Mouse (Mus musculus): Measurements from ENCODE around the gene Fzd5. TPM values are rescaled to one million over a fixed set of nuclear protein-coding genes. Genes with fewer than 3 reads are reported as not detected.
A peak's percentile ranks its signal among the peaks of the same experiment; 100 is the strongest.

The Fzd5 gene
- polyA plus RNA-seq, 1 experiment from 2014 or later, result 0.37 TPM

DNA sequence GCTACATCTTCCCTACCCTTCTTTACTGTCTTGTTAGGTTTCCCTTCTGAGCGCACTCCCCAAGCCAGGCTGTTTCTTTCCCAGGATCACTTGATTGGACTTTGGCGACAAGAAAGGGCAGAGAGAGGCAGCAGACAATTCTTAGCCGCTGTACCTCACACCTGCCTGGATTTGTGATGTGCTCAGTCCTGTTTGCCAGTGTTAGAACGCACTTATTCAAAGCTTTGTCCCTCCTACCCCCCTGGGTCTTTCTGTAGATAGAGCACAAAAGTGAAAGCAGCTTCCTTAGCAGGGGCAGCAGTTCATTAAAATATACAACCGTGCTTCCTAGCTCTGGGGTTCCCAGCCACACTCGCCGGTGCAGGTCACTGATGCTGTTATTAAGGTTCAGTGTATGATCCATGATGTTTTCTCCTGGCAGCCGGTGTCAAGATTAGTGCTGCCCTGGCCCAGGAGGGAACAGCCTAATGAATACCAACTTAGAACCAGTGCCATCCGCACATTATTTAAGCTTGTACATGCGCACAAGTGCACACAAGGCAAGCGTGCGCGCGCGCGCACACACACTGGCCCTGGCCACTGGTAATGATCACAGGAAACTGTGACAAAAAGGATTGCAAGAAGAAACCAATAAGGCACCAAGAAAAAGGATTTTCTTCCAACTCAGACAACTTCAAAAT, 6.1 kb downstream of the Fzd5 start:
- WGBS, result 63% methylated on average over 16 of the region's 16 CpGs

GRCm38 (mm10) chr1:64730046-64730445, 7.5 kb downstream of the Fzd5 start:
- DNase-seq (ENCODE audit: low spot score), result no peak
- Histone ChIP-seq H3K9me3 (no peaks in the 10 kb centered on the region), H3K27ac (no peak overlapping the region), H3K4me1 (replicated peaks) (peaks cover 27% of the 10 kb centered on the region), H3K27me3 (ENCODE audit: insufficient read depth, poor library complexity, severe bottlenecking) (peaks cover 39% of the 10 kb centered on the region), H3K4me3 (no peak overlapping the region), H3K36me3 (peaks cover 3% of the 10 kb centered on the region)
- 70% methylated on average over 4 of the region's 4 CpGs for WGBS

More for the DNA sequence above, 6.1 kb downstream of the Fzd5 start:
- DNase-seq (ENCODE audit: low spot score), result no peak
- Histone ChIP-seq H3K4me3 (no peak overlapping the region), H3K27me3 (ENCODE audit: insufficient read depth, poor library complexity, severe bottlenecking) (peaks cover 54% of the 10 kb centered on the region), H3K9me3 (no peaks in the 10 kb centered on the region), H3K4me1 (replicated peaks) (peaks cover 41% of the 10 kb centered on the region), H3K27ac (no peak overlapping the region), H3K36me3 (no peaks in the 10 kb centered on the region)

DNA sequence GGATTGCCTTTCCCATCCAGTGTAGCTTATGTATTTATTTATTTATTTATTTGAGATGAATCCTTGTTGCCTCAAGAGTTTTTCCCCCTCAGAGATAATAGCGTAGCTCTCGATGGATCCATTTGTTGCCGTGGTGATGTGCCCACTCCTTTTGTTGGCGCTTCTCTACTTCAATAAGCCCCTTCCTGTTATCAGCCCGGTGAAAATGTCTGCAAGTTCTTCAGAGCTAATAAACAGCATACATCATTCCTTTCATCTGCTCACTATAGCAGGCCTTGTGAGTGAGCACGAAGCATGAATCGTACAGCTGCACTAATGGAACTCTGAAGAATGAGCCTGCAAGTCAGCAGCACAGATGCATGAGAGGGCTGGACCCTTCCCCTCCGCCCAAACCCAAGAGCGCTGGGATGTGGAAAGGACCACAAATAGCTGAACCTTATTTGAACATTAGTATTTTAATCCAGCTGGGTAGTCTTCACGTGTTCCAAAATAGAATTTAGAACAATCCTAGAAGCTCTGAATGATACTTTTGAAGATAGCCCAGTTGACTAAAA, 16.4 kb downstream of the Fzd5 start:
- Histone ChIP-seq H3K27ac (no peak overlapping the region), H3K27me3 (ENCODE audit: insufficient read depth, poor library complexity, severe bottlenecking) (no peaks in the 10 kb centered on the region), H3K36me3 (peaks cover 78% of the 10 kb centered on the region), H3K4me3 (no peak overlapping the region), H3K4me1 (replicated peaks) (0 out of 2 replicates have a peak, but pooled peaks cover 3% of the 10 kb centered on the region), H3K9me3 (no peaks in the 10 kb centered on the region)
- no peak for DNase-seq (ENCODE audit: low spot score)
- 71% methylated on average over 10 of the region's 10 CpGs for WGBS

DNA sequence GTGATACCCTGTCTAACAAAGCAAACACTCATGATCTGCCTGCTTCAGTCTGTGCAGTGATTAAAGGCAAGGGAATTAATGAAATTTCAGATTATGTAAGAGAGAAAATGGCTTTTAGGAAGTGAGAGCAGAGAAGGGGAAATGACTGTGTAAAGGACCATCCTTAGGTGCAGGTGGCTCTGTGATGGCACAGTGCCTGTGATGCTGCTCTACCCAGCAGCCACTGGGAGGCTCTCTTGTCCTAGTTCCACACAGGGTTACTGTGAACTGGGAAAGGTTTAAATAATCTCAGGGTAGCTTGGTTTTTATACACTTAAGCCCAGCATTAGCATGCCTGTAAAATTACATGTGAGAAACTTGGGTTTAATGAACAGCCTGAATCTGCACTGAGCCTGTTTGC, 20.0 kb downstream of the Fzd5 start:
- no peak overlapping the region for H3K4me3 ChIP-seq
- 0 out of 2 replicates have a peak, but pooled peaks cover 3% of the 10 kb centered on the region for H3K4me1 ChIP-seq (replicated peaks)
- DNase-seq (ENCODE audit: low spot score), result peak; percentile 9
- H3K36me3 ChIP-seq, result peaks cover 83% of the 10 kb centered on the region
- no peak overlapping the region for H3K27ac ChIP-seq
- no peaks in the 10 kb centered on the region for H3K27me3 ChIP-seq (ENCODE audit: insufficient read depth, poor library complexity, severe bottlenecking)
- H3K9me3 ChIP-seq, result no peaks in the 10 kb centered on the region

GRCm38 (mm10) chr1:64716589-64717304, 20.8 kb downstream of the Fzd5 start:
- Histone ChIP-seq H3K36me3 (peaks cover 76% of the 10 kb centered on the region), H3K27me3 (ENCODE audit: insufficient read depth, poor library complexity, severe bottlenecking) (no peaks in the 10 kb centered on the region), H3K4me3 (no peak overlapping the region), H3K9me3 (no peaks in the 10 kb centered on the region), H3K27ac (no peak overlapping the region), H3K4me1 (replicated peaks) (0 out of 2 replicates have a peak, but pooled peaks cover 3% of the 10 kb centered on the region)
- 94% methylated on average over 7 of the region's 7 CpGs for whole genome bisulfite sequencing
- DNase-seq (ENCODE audit: low spot score), result no peak

GRCm38 (mm10) chr1:64715458-64715857, 22.1 kb downstream of the Fzd5 start:
- no peak overlapping the region for H3K27ac ChIP-seq
- H3K36me3 ChIP-seq, result peaks cover 64% of the 10 kb centered on the region
- no peaks in the 10 kb centered on the region for H3K9me3 ChIP-seq
- no peak for DNase-seq (ENCODE audit: low spot score)
- H3K4me3 ChIP-seq, result no peak overlapping the region
- H3K27me3 ChIP-seq (ENCODE audit: insufficient read depth, poor library complexity, severe bottlenecking), result no peaks in the 10 kb centered on the region
- no peaks in the 10 kb centered on the region for H3K4me1 ChIP-seq (replicated peaks)
- WGBS, result 57% methylated on average over 2 of the region's 2 CpGs

- DNase-seq (ENCODE audit: low spot score), result no peak
- Histone ChIP-seq H3K4me3 (no peak overlapping the region), H3K9me3 (no peaks in the 10 kb centered on the region), H3K27ac (no peak overlapping the region), H3K27me3 (ENCODE audit: insufficient read depth, poor library complexity, severe bottlenecking) (no peaks in the 10 kb centered on the region), H3K4me1 (replicated peaks) (no peaks in the 10 kb centered on the region), H3K36me3 (peaks cover 49% of the 10 kb centered on the region)
- 91% methylated on average over 14 of the region's 14 CpGs for WGBS
These were observed 25.4 kb downstream of the Fzd5 start for GRCm38 (mm10) chr1:64712006-64712760.

GRCm38 (mm10) chr1:64709891-64710290, 27.7 kb downstream of the Fzd5 start:
- no peak overlapping the region for H3K27ac ChIP-seq
- no peak for DNase-seq (ENCODE audit: low spot score)
- H3K9me3 ChIP-seq, result no peaks in the 10 kb centered on the region
- H3K27me3 ChIP-seq (ENCODE audit: insufficient read depth, poor library complexity, severe bottlenecking), result no peaks in the 10 kb centered on the region
- no peaks in the 10 kb centered on the region for H3K4me1 ChIP-seq (replicated peaks)
- peaks cover 36% of the 10 kb centered on the region for H3K36me3 ChIP-seq
- WGBS, result 27% methylated on average over 2 of the region's 2 CpGs
- H3K4me3 ChIP-seq, result no peak overlapping the region

GRCm38 (mm10) chr1:64706610-64707009, 30.9 kb downstream of the Fzd5 start:
- 92% methylated on average over 2 of the region's 2 CpGs for WGBS
- no peaks in the 10 kb centered on the region for H3K4me1 ChIP-seq (replicated peaks)
- no peak overlapping the region for H3K4me3 ChIP-seq
- H3K9me3 ChIP-seq, result no peaks in the 10 kb centered on the region
- no peak overlapping the region for H3K27ac ChIP-seq
- peaks cover 48% of the 10 kb centered on the region for H3K36me3 ChIP-seq
- DNase-seq (ENCODE audit: low spot score), result no peak
- H3K27me3 ChIP-seq (ENCODE audit: insufficient read depth, poor library complexity, severe bottlenecking), result no peaks in the 10 kb centered on the region

- H3K27me3 ChIP-seq (ENCODE audit: insufficient read depth, poor library complexity, severe bottlenecking), result no peaks in the 10 kb centered on the region
- no peaks in the 10 kb centered on the region for H3K4me1 ChIP-seq (replicated peaks)
- no peaks in the 10 kb centered on the region for H3K9me3 ChIP-seq
- DNase-seq (ENCODE audit: low spot score), result peak; percentile 23
- H3K4me3 ChIP-seq, result no peak overlapping the region
- peaks cover 54% of the 10 kb centered on the region for H3K36me3 ChIP-seq
- 51% methylated on average over 6 of the region's 6 CpGs for WGBS
- no peak overlapping the region for H3K27ac ChIP-seq
These were observed 32.3 kb downstream of the Fzd5 start for GRCm38 (mm10) chr1:64705230-64705629.

GRCm38 (mm10) chr1:64701780-64702179, 35.8 kb downstream of the Fzd5 start:
- H3K27ac ChIP-seq, result no peak overlapping the region

GRCm38 (mm10) chr1:64695156-64695555, 42.4 kb downstream of the Fzd5 start:
- H3K9me3 ChIP-seq, result no peaks in the 10 kb centered on the region
- H3K27me3 ChIP-seq (ENCODE audit: insufficient read depth, poor library complexity, severe bottlenecking), result no peaks in the 10 kb centered on the region
- no peak overlapping the region for H3K27ac ChIP-seq
- no peaks in the 10 kb centered on the region for H3K36me3 ChIP-seq
- no peak for DNase-seq (ENCODE audit: low spot score)
- H3K4me1 ChIP-seq (replicated peaks), result peaks cover 18% of the 10 kb centered on the region
- 84% methylated on average over 3 of the region's 3 CpGs for WGBS
- no peak overlapping the region for H3K4me3 ChIP-seq

More at GRCm38 (mm10) chr1:64701780-64702179, 35.8 kb downstream of the Fzd5 start:
- Histone ChIP-seq H3K4me3 (no peak overlapping the region), H3K36me3 (peaks cover 42% of the 10 kb centered on the region), H3K4me1 (replicated peaks) (no peaks in the 10 kb centered on the region), H3K27me3 (ENCODE audit: insufficient read depth, poor library complexity, severe bottlenecking) (no peaks in the 10 kb centered on the region), H3K9me3 (no peaks in the 10 kb centered on the region)
- WGBS, result 84% methylated on average over 3 of the region's 3 CpGs
- DNase-seq (ENCODE audit: low spot score), result no peak
